Mouse (Mus musculus) stomach, postnatal 0 days (tissue): ENCODE measurements around the gene Mndal. TPM values are rescaled to one million over a fixed set of nuclear protein-coding genes. Genes with fewer than 3 reads are reported as not detected.
"Not testable (repeated sequence)": the region's sequence is repeated elsewhere in the genome, so short reads cannot be mapped to it uniquely, and the experiment has no call there.

Experiments used
- ATAC-seq: fragments of 200-750 bp; cut with Nextera tagmentation; 2 replicates; pipeline ENCODE4 v1.8.0; 2017; ENCODE audit not compliant: low FRiP score, low TSS enrichment
- DNase-seq: peaks from one replicate; pipeline ENCODE4 v3.0.0-alpha.2; 2016; ENCODE audit warnings: low spot score
- H3K27ac ChIP-seq: fragments of 300-500 bp; sonication (generic); replicated peaks from 2 replicates; pipeline ENCODE4 v1.5.1; 2014; ENCODE audit warnings: mild to moderate bottlenecking, control low read depth
- H3K27me3 ChIP-seq: fragments of 300-500 bp; sonication (generic); 2 replicates; pipeline ENCODE4 v1.6.1; 2014; ENCODE audit warnings: low read length; ENCODE audit not compliant: control insufficient read depth, insufficient read depth
- H3K36me3 ChIP-seq: fragments of 300-500 bp; sonication (generic); 2 replicates; pipeline ENCODE4 v1.6.1; 2014; ENCODE audit warnings: low read length, mixed read lengths; ENCODE audit not compliant: control insufficient read depth, insufficient read depth
- H3K4me1 ChIP-seq: fragments of 300-500 bp; sonication (generic); replicated peaks from 2 replicates; pipeline ENCODE4 v1.6.1; 2014; ENCODE audit warnings: antibody characterized with exemption; ENCODE audit not compliant: control insufficient read depth, insufficient read depth
- H3K4me2 ChIP-seq: fragments of 300-500 bp; sonication (generic); replicated peaks from 2 replicates; pipeline ENCODE4 v1.6.1; 2014; ENCODE audit warnings: low read depth, mild to moderate bottlenecking, control low read depth, moderate library complexity
- H3K4me3 ChIP-seq: fragments of 300-500 bp; sonication (generic); 2 replicates; pipeline ENCODE4 v1.5.1; 2014; ENCODE audit warnings: low read depth, low read length, control low read depth
- H3K9ac ChIP-seq: fragments of 300-500 bp; sonication (generic); 2 replicates; pipeline ENCODE4 v1.6.1; 2014; ENCODE audit warnings: mild to moderate bottlenecking, low read length, control low read depth, mixed read lengths
- H3K9me3 ChIP-seq: fragments of 300-500 bp; sonication (generic); 2 replicates; pipeline ENCODE4 v1.6.1; 2016; ENCODE audit warnings: low read length; ENCODE audit not compliant: control insufficient read depth
- WGBS: fragments of 180-500 bp; shearing (Covaris S2); extraction: QIAGEN DNeasy Blood & Tissue Kit; methylation state at CpG from one replicate; pipeline ENCODE4 v1.1.7; 2014; 5-methylcytosine and 5-hydroxymethylcytosine counted together
- polyA plus RNA-seq: library from polyadenylated mRNA; unstranded; fragments of >200 nt; fragmentation: Nextera tagmentation; extraction: Ambion mirVana; gene quantifications from 2 replicates; pipeline ENCODE4 v1.2.1, GENCODE M21; 2015

Gene Mndal
- polyA plus RNA-seq, 1 experiment from 2014 or later: 4.0 TPM

DNA sequence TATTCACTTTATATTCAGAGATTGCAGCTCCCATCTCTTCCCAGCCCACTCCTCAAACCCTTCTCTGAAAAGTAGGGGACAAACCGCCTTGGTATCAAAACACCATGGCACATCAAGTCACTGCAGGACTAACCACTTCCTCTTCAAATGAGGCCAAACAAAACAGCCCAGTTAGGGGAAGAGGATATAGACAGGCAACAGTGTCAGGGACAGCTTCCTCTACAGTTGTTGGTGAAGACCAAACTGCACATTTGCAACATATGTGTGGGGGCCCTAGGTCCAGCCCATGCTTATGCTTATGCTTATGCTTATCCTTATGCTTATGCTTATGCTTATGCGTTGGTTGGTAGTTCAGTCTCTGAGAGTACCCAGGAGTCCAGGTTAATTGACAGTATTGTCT is 133.0 kb downstream of the Mndal start:
- not testable (repeated sequence) for H3K9ac ChIP-seq, H3K27me3 ChIP-seq, DNase-seq, H3K27ac ChIP-seq, H3K36me3 ChIP-seq, ATAC-seq, H3K4me2 ChIP-seq, H3K4me3 ChIP-seq, H3K4me1 ChIP-seq, H3K9me3 ChIP-seq
- WGBS: 68% methylated on average over 2 of the region's 2 CpGs

DNA sequence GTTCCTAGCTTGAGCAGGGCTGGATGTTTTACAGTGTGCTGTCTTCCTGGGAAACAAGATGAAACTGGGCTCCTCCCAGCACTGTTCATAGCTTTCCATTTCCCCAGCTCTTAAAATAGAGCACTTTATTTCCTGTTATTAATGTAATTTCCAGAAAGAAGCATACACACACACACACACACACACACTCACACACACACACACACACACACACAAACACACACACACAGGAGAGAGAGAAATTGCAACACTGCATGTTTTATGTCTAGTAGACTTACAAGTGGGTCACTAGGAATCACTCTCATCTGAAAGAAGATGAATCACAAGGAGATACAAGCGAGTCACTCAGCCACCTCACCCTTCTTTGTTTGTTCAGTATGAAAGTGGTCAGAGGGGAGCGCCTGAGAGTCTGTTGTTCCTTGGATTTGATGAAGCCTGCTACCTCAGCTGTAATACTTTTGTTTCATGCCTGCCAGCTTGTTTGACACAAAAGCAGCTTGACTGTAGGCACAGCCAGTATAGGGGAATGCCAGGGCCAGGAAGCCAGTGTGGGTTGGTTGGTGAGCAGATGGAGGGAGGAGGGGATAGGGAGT is 139.5 kb downstream of the Mndal start:
- 53% methylated on average over 2 of the region's 2 CpGs for WGBS
- H3K9me3 ChIP-seq, H3K27me3 ChIP-seq, H3K36me3 ChIP-seq, H3K9ac ChIP-seq, ATAC-seq, DNase-seq, H3K4me3 ChIP-seq, H3K27ac ChIP-seq, H3K4me2 ChIP-seq, H3K4me1 ChIP-seq: not testable (repeated sequence)

DNA sequence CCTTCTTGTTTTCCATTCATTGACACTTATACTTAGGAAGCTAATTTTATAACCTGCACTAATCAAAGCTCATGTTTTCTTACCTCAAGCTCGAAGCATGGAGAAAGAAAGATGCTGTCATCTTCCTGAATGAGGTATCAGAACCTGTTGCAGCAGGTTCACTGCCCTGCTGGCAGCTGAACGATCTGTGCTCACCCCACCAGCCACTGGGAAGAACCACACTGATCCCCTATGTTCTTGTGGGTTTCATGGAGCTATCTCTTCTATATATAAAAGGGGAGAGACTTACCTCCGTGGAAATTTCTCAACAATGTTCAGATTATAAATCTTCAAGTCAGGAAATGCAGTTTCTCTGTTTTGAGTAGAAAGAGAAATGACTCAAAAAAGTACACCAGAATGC is 140.1 kb downstream of the Mndal start:
- not testable (repeated sequence) for H3K4me3 ChIP-seq, H3K27ac ChIP-seq, H3K9ac ChIP-seq, H3K27me3 ChIP-seq, DNase-seq, H3K4me1 ChIP-seq, H3K9me3 ChIP-seq, H3K36me3 ChIP-seq, H3K4me2 ChIP-seq, ATAC-seq
- WGBS: 60% methylated on average over 3 of the region's 3 CpGs

DNA sequence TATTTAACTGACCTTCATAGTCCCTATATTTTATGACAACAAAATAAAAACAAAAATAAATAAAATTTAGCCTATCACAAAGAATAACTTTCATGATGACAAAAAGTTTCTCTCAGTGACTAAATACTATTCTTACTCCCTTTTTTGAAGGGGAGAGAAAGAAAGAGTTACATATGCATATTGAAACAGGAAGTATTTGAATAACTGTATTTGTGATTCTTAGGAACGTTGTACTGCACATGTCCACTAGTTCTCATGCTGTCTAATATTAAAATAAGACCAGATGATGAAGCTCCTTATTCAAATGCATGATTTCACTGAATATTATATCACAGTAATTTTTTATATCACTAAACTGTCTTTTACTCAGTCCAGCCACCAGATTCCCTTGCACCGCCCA is 140.5 kb downstream of the Mndal start:
- not testable (repeated sequence) for H3K27me3 ChIP-seq, DNase-seq, H3K9ac ChIP-seq, H3K27ac ChIP-seq, H3K4me1 ChIP-seq, H3K4me2 ChIP-seq, ATAC-seq, H3K36me3 ChIP-seq, H3K9me3 ChIP-seq, H3K4me3 ChIP-seq
- WGBS: 71% methylated on average over 2 of the region's 2 CpGs

Other genes with a start within 250 kb of the Mndal start
- gene Ifi207, start 200.7 kb downstream of the Mndal start, polyA plus RNA-seq: 0.59 and 0.85 TPM in 2 replicates
- gene Ifi204, start 175.5 kb downstream of the Mndal start, polyA plus RNA-seq: 2.3 and 2.7 TPM in 2 replicates
- gene Ifi211, start 29.4 kb downstream of the Mndal start, polyA plus RNA-seq: 1.4 TPM in 2 replicates
- gene Ifi203, start 181 bp upstream of the Mndal start, polyA plus RNA-seq: 1.6 and 2.0 TPM in 2 replicates
- 0.19 and 0.51 TPM in 2 replicates for gene Ifi202b, start 40.3 kb upstream of the Mndal start, polyA plus RNA-seq
- 0.33 and 0.50 TPM in 2 replicates for gene Ifi205, start 89.3 kb upstream of the Mndal start, polyA plus RNA-seq
- not detected in 2 replicates for gene Olfr433, start 98.2 kb upstream of the Mndal start, polyA plus RNA-seq
- not detected in 2 replicates for gene Olfr432, start 106.7 kb upstream of the Mndal start, polyA plus RNA-seq
- gene Olfr430, start 124.1 kb upstream of the Mndal start, polyA plus RNA-seq: not detected in 2 replicates
- not detected in 2 replicates for gene Olfr429, start 141.8 kb upstream of the Mndal start, polyA plus RNA-seq
- not detected in 2 replicates for gene Olfr427, start 154.4 kb upstream of the Mndal start, polyA plus RNA-seq
- not detected in 2 replicates for gene Olfr231, start 178.7 kb upstream of the Mndal start, polyA plus RNA-seq
- gene Olfr424, start 189.0 kb upstream of the Mndal start, polyA plus RNA-seq: 0.11 TPM in 1 of 2 replicates, not detected in the other
- gene Olfr420, start 213.1 kb upstream of the Mndal start, polyA plus RNA-seq: not detected in 2 replicates
- gene Spta1, start 230.3 kb upstream of the Mndal start, polyA plus RNA-seq: 0.02 TPM in 2 replicates